Mouse (Mus musculus) layer of hippocampus, postnatal 14 days (tissue): ENCODE data around the gene Zfp324. TPM values are rescaled to one million over a fixed set of nuclear protein-coding genes. Genes with fewer than 3 reads are reported as not detected.
A peak's percentile ranks its signal among the peaks of the same experiment; 100 is the strongest.

Experiments
- DNase-seq, 2 experiments: peaks; one replicate each; pipeline ENCODE4 v3.0.0; 2021 to 2022; ENCODE audit warnings: low spot score in 2 of 2, mixed read lengths in 1 of 2
- total RNA-seq, 2 experiments: library from RNA; stranded (reverse); gene quantifications; 2 replicates each; pipeline ENCODE4 v1.2.3; 2021

Zfp324 gene
- total RNA-seq, 2 experiments from 2014 or later: 12.0 to 13.5 TPM

DNA sequence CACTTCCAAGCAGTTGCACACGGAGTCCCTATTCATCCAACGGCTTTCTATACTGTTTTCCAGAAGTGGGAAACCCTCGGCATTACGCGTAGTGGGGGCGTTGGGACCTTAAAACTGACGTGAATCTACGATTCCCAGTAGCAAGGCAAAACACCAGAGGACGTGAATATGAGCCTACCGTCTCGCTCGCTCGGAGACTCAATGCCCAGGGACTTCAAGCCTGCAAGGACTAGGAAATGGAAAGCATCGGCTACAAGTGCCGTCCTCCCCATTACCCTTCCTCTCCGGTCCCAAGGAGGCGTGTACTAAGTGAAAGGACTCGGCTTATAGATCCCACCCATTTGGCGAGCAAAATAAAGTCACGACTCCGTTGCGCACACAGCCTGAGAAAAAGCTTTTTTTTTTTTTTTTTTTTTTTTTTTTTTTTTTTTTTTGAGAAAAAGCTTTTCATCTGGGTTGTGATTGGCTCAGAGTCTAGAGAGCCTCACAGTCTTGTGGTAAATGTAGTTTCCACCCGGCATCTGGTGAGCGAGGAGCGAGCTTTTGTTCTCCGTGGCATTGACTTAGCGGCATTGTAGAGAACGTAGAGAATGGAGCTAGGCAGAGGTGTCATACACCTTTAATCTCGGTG lies 4.0 kb upstream of the Zfp324 start:
- DNase-seq: peak; percentile 42 to 64

- DNase-seq: peak in 1 of 2 experiments; percentile 52
These were observed 637 bp downstream of the Zfp324 start for GRCm38 (mm10) chr7:12966104-12966845.

- no peak for DNase-seq
These were observed 5.3 kb downstream of the Zfp324 start for GRCm38 (mm10) chr7:12970906-12971305.

GRCm38 (mm10) chr7:12977682-12978389 lies 12.2 kb downstream of the Zfp324 start, which contains the start of gene Zfp446:
Zfp446 (plus strand) TSS chr7:12977848.
- DNase-seq: peak; percentile 99

DNA sequence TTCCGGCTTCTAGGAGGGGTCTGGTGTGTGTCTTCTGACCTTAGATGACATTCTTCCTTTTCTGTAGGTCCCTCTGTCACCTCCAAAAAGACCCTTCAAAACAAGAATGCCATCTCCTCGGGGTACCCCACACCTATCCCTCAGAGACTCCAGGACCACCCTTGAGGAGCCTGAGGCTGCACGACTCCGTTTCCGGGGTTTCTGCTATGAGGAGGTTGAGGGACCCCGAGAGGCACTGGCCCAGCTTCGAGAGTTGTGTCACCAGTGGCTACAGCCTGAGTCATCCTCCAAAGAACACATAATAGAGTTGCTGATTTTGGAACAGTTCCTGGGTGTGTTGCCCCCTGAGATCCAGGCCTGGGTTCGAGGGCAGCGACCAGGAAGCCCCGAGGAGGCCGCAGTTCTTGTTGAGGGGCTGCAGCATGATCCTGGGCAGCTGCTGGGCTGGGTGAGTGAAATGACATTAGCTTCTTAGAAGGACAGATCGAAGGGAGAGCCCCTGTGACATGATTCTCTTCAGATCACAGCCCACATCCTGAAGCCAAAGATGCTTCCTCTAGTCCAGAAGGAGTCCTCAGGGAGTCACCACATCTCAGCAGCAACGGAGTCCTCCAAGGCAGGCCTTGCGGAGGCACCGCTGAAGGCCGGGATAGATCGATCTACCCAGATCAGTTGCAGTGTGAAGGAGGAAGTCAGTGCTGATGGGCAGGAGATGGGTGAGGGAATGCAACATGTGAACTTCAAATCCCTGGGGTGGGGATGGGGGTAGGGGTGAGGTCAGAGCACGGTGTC lies 13.5 kb downstream of the Zfp324 start:
- no peak for DNase-seq

DNA sequence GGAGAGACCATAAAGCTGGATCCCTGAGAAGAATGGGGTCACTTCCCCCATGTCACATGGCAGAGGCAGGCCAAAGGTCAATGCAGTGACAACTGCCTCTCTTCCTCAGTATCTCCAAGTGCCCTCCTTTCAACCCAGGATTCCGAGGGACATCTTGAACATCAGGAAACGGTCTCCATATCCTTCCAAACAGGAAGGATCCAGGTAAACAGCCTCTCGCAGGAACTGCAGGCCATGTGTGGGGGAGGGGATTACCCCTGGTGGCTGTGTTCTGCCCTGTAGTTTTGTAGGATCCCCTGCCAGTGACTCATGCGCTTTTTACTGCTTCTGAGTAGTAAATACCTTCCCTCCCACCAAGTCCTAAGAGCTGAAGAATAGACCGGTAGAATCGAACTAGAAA lies 14.1 kb downstream of the Zfp324 start:
- no peak for DNase-seq

GRCm38 (mm10) chr7:12980291-12980690 lies 14.7 kb downstream of the Zfp324 start:
- DNase-seq: no peak

DNA sequence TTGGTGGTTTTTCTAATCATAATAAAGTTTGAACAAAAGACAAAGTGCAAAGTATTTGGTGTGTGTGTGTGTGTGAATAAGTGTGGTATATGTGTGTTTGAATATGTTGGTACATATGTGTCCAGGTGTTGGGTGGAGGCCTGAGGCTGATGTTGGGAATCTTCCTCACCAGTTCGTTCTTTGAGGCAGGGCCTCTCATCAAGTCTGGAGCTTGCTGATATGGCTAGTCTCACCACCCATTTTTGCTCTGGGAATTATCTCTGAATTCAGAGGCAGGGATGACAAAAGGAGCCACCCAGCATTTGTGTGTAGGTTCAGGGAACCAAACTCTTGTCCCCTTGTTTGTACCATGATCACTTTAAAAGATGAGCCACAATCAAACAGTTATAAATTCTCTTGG lies 20.1 kb downstream of the Zfp324 start:
- no peak for DNase-seq

- no peak for DNase-seq
These were observed 21.3 kb downstream of the Zfp324 start for GRCm38 (mm10) chr7:12986906-12987305.

DNA sequence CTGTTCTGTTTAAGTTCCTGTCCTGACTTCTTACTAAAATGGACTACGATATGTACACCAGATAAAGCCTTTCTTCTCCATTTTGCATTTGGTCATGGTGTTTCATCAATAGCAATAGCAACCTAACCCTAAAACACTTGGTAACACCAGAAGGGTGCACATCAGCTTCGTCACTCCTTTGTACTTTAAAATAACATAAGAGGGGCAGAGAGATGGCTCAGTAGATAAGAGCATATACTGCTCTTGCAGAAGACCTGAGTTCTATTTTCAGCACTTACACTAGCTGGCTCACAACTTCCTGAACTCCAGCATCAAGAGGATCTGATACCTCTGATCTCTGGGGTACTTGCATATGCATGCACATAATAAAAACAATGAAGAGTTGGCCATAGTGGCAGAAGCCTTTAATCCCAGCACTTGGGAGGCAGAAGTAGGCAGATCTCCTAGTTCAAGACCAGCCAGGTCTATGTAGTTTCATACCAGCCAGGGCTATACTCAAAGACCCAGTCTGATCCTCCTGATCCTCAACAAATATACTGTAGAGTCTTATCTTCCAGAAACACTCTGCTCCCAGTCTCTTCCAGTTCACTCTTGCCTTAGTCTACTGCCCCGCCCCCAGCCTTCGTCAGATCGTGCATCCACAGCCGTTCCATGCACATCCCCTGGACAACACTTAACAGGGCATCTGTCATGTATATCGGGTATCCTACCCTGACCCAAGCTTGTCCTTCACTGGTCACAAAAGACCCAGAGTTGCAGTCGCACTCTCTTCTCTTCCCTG lies 22.0 kb downstream of the Zfp324 start:
- no peak for DNase-seq

- DNase-seq: no peak
These were observed 26.6 kb downstream of the Zfp324 start for GRCm38 (mm10) chr7:12992222-12992621.

GRCm38 (mm10) chr7:12993148-12993547 lies 27.5 kb downstream of the Zfp324 start:
- no peak for DNase-seq

GRCm38 (mm10) chr7:12995862-12996261 lies 30.2 kb downstream of the Zfp324 start:
- no peak for DNase-seq

GRCm38 (mm10) chr7:12997230-12997629 lies 31.6 kb downstream of the Zfp324 start:
- no peak for DNase-seq

DNA sequence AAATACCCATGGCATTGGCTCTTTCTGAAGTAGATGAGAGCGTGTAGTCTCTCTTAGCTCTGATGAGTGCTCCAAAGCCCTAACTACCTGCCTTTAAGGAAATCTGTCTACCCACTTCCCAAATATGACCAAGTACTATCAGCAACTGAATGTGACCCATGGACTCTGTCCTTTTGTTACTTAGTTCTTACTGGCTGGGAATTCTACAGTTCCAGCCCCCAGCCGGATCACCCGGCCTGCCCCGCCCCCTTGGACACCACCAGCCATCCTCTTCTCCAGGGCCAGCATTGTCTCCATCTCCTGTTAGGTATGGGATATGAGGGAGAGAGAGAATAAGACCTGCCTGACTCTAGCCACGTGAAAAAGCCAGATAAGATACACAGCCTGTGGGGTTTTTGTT lies 32.4 kb downstream of the Zfp324 start, which contains the start of gene Slc27a5:
TSS of gene Slc27a5 (minus strand) at position 140 of the 400 bp plus-strand sequence.
- DNase-seq: no peak

DNA sequence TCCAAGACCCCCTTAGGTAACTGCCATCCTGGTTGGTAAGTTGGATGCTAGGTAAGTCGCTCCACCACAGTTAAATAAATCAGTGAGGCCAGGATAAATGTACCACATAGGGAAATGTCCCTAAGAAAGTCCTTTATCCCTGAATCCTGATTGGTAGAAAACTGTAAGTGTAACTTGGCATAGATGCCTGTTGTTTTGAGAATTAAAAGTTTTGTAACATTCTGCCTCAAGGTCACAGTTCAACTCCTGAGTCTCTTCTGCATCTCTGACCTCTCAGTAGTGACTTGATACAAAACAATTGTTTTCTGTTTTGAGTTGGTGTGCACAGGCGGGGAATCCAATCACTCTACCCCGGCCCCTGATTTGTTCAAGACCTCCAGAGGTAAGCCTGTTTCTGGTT lies 33.2 kb downstream of the Zfp324 start, which contains the start of gene Trim28:
TSS of gene Trim28 (plus strand) at position 264 of the 400 bp plus-strand sequence.
- no peak for DNase-seq

DNA sequence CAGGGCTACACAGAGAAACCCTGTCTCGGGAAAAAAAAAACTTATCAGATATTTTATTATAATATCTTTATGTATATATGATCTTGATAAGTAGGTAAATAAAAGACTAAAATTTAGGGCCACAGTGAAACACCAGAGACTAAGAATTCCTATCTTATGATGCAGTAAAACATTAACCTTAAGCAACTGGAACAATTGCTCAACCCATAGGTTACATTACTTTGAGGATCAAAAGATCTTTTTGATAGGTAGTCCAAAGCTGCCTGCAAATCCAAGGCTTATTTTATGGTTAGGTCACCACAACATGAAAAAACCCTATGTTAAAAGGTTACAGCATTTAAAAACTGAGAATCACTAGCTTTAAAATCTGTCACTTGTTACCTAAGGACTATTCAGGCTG lies 35.9 kb downstream of the Zfp324 start:
- DNase-seq: no peak

DNA sequence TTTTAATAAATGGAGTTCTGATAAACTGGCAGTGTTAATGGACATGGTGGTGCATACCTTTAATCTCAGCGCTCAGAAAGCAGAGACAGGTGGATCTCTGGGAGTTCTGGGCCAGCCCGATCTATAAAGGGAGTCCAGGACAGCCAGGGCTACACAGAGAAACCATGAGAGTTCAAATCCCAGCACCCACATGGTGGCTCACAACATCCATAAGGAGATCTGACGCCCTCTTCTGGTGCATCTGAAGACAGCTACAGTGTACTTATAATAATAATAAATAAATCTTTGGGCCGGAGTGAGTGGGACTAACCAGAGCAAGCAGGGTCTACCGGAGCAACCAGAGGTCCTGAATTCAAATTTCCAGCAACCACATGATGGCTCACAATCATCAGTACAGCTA lies 37.7 kb downstream of the Zfp324 start:
- no peak for DNase-seq

- DNase-seq: no peak
These were observed 40.4 kb downstream of the Zfp324 start for GRCm38 (mm10) chr7:13006011-13006410.

- no peak for DNase-seq
These were observed 40.9 kb downstream of the Zfp324 start for GRCm38 (mm10) chr7:13006531-13006930.
